Mouse (Mus musculus) lung, postnatal 0 days (tissue): ENCODE data around the gene Nrf1.

Experiments used
- CTCF ChIP-seq: IDR thresholded peaks from 2 replicates; pipeline ENCODE4 v1.5.1; 2016; ENCODE audit warnings: antibody characterized with exemption, mild to moderate bottlenecking
- EP300 ChIP-seq: IDR thresholded peaks from 2 replicates; pipeline ENCODE4 v1.6.1; 2016; ENCODE audit warnings: antibody characterized with exemption, mild to moderate bottlenecking, control low read depth

GRCm38 (mm10) chr6:30041498-30041897, 6.3 kb upstream of the Nrf1 start:
- TF ChIP-seq CTCF: no peak
- no peak for TF ChIP-seq EP300
